Mouse (Mus musculus): Measurements from ENCODE around the gene Wdr86. TPM values are rescaled to one million over a fixed set of nuclear protein-coding genes. Genes with fewer than 3 reads are reported as not detected.

The Wdr86 gene
- polyA plus RNA-seq, 1 experiment from 2014 or later, result 4.9 TPM

DNA sequence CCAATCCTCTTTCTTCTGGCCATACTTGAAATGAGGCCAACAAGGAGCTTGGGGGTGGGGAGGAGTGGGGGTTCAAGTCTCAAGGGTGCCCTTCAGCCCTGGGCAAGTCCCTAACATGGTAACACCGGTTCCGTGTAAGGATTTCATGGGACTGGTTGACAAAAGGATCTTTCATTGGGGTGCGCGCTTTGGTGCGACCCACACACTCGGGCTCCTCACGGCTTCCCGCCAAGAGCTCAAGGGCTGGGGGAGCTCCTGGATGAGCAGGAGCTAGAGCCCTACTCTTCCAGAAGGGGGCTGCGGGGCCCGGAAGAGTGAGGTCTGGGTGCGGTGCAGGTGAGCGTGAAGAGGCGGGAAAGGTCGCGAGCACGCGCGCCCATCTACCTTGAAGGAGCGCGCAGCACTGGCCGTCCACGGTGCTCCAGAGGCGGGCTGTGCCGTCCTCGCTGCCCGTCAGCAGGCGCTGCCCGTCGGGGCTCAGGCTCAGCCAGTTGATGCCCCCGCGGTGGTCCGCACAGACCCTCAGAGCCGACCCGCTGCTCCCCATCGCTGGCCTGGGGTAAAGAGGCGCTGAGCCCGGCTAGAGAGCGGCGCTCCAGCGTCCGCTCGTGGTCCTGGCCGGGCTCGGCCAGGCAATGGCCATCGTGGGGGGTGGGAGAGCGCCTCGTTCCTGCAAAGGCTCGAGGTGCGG, 585 bp downstream of the Wdr86 start:
- peak overlapping the region; percentile 45 for H3K9ac ChIP-seq (replicated peaks)
- peaks cover 43% of the 10 kb centered on the region for H3K27me3 ChIP-seq
- no peak for ATAC-seq
- peaks cover 31% of the 10 kb centered on the region for H3K4me1 ChIP-seq (replicated peaks)
- WGBS, result 2% methylated on average over 49 of the region's 49 CpGs
- H3K9me3 ChIP-seq, result no peaks in the 10 kb centered on the region
- H3K4me3 ChIP-seq (replicated peaks), result peak overlapping the region; percentile 33
- H3K4me2 ChIP-seq (replicated peaks), result peak overlapping the region; percentile 56
- H3K36me3 ChIP-seq, result no peaks in the 10 kb centered on the region
- no peak overlapping the region for H3K27ac ChIP-seq

- Histone ChIP-seq H3K9me3 (no peaks in the 10 kb centered on the region), H3K27ac (no peak overlapping the region), H3K9ac (replicated peaks) (no peak overlapping the region), H3K4me2 (replicated peaks) (no peak overlapping the region), H3K27me3 (peaks cover 42% of the 10 kb centered on the region), H3K4me1 (replicated peaks) (peaks cover 28% of the 10 kb centered on the region), H3K4me3 (replicated peaks) (no peak overlapping the region), H3K36me3 (no peaks in the 10 kb centered on the region)
- WGBS, result 78% methylated on average over 12 of the region's 12 CpGs
- ATAC-seq, result no peak
These were observed 3.4 kb downstream of the Wdr86 start for GRCm38 (mm10) chr5:24726901-24727836.

DNA sequence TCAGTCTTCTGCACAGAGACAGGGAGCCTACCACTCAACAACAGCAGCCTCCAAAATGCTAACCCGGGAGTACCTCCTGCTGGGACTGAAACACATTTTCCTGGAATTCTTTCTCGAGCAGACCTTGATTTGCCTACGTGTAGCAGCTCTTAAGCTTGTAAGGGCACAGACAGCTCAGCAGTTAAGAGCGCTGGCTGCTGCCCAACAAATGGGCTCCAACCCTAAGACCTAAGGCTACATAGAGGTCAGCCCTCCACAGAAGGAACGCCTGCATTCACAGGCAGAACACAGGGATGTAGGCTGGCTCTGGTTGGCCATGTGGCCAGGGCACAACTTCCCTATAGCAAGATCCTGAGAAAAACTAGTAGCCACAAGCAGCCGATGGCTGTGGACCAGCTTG, 4.6 kb downstream of the Wdr86 start:
- Histone ChIP-seq H3K27ac (no peak overlapping the region), H3K4me1 (replicated peaks) (peaks cover 26% of the 10 kb centered on the region), H3K9ac (replicated peaks) (no peak overlapping the region), H3K27me3 (peaks cover 29% of the 10 kb centered on the region), H3K36me3 (no peaks in the 10 kb centered on the region), H3K4me2 (replicated peaks) (no peak overlapping the region), H3K4me3 (replicated peaks) (no peak overlapping the region), H3K9me3 (no peaks in the 10 kb centered on the region)
- 84% methylated on average over 6 of the region's 6 CpGs for whole genome bisulfite sequencing
- ATAC-seq, result no peak

DNA sequence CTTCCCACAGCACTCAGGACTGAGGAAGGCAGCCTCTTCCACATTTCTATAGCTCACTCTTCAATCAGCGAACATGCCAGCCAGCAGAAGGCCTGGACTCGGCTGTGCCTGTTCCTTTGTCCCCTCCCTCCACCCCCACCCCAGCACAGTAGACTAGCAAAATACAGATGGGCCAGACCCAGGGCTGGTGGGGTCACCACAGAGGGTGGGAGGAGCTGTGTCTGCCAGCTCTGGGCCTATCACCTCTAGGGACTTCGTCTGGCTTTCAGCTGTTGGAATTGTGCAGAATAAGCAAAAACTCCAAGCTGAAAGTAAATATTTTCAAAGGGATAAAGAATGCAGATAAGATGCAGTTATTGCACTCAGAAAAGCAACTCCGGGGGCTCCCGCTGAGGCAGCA, 5.7 kb downstream of the Wdr86 start:
- 61% methylated on average over 5 of the region's 5 CpGs for WGBS
- Histone ChIP-seq H3K4me1 (replicated peaks) (peaks cover 15% of the 10 kb centered on the region), H3K36me3 (no peaks in the 10 kb centered on the region), H3K27ac (no peak overlapping the region), H3K4me2 (replicated peaks) (no peak overlapping the region), H3K9me3 (no peaks in the 10 kb centered on the region), H3K9ac (replicated peaks) (no peak overlapping the region), H3K27me3 (peaks cover 18% of the 10 kb centered on the region), H3K4me3 (replicated peaks) (no peak overlapping the region)
- peak; percentile 50; the same call in 1 of the 2 replicates for ATAC-seq

DNA sequence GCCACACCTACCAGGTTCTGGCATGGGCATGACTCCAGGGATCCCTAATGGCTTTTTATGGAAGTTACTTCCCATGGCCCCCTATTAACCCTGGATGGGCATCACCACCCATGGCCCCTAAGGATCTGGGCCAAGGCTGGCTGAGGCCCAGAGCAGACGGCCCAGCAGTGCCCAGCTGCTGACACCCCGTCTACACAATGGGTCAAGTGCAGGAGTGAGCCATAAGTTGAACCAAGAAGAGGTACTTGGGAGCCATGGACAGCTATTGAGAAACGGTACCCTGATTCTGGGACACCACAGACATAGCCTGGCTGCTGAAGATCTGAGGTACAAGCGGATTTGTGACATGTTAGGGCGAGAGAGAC, 6.3 kb downstream of the Wdr86 start:
- Histone ChIP-seq H3K27ac (no peak overlapping the region), H3K27me3 (peaks cover 13% of the 10 kb centered on the region), H3K9ac (replicated peaks) (no peak overlapping the region), H3K4me2 (replicated peaks) (no peak overlapping the region), H3K36me3 (no peaks in the 10 kb centered on the region), H3K9me3 (no peaks in the 10 kb centered on the region), H3K4me3 (replicated peaks) (no peak overlapping the region), H3K4me1 (replicated peaks) (peaks cover 13% of the 10 kb centered on the region; the same call in 1 of the 2 replicates)
- WGBS, result 81% methylated on average over 5 of the region's 5 CpGs
- ATAC-seq, result no peak

DNA sequence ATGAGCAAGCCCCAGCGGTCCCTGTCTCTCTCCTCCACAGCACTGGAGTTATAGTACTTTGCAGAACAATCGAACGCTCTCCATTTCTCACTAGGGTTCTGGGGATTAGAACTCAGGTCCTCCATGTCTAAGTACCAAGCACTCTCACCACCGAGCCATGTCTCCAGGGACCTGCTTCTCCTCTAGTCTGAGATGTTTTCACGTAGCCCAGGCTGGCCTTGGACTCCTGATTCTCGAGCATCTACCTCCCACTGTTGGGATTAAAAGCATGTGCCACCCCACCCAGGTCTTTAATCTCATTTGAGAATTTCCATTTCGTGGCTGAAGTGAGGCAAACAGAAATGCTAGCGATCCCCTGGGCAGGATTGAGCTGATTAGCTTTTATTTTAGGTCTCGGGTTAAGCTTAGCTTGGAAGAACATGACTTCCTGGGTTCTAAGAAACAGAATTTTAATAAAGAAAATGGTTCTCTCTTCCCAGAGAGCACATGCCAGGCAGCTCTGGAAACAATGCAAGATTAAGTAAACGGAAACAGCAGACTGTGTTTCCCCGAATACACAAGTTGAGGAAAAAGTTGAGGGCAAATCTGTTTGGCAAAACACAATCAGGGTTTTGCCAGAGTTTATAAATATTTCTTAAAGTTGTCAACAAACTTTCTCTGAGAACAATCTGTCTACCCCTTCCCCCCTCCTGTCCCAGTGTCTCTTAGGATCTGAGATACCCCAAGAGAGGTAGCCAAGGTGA, 6.8 kb downstream of the Wdr86 start:
- WGBS, result 60% methylated on average over 11 of the region's 11 CpGs

GRCm38 (mm10) chr5:24719852-24720251, 10.7 kb downstream of the Wdr86 start:
- H3K27ac ChIP-seq, result no peak overlapping the region
- no peak for ATAC-seq
- no peaks in the 10 kb centered on the region for H3K36me3 ChIP-seq
- peaks cover 9% of the 10 kb centered on the region; the same call in 1 of the 2 replicates for H3K4me1 ChIP-seq (replicated peaks)
- H3K9ac ChIP-seq (replicated peaks), result no peak overlapping the region
- H3K27me3 ChIP-seq, result no peaks in the 10 kb centered on the region
- no peak overlapping the region for H3K4me3 ChIP-seq (replicated peaks)
- H3K4me2 ChIP-seq (replicated peaks), result no peak overlapping the region
- 90% methylated on average over 3 of the region's 3 CpGs for WGBS
- no peaks in the 10 kb centered on the region for H3K9me3 ChIP-seq

More for the DNA sequence above, 6.8 kb downstream of the Wdr86 start:
- H3K36me3 ChIP-seq, result no peaks in the 10 kb centered on the region
- H3K9ac ChIP-seq (replicated peaks), result no peak overlapping the region
- H3K27ac ChIP-seq, result no peak overlapping the region
- no peak overlapping the region for H3K4me2 ChIP-seq (replicated peaks)
- no peak overlapping the region for H3K4me3 ChIP-seq (replicated peaks)
- H3K27me3 ChIP-seq, result peaks cover 8% of the 10 kb centered on the region; the same call in 1 of the 2 replicates
- no peak for ATAC-seq
- peaks cover 13% of the 10 kb centered on the region; the same call in 1 of the 2 replicates for H3K4me1 ChIP-seq (replicated peaks)
- no peaks in the 10 kb centered on the region for H3K9me3 ChIP-seq

DNA sequence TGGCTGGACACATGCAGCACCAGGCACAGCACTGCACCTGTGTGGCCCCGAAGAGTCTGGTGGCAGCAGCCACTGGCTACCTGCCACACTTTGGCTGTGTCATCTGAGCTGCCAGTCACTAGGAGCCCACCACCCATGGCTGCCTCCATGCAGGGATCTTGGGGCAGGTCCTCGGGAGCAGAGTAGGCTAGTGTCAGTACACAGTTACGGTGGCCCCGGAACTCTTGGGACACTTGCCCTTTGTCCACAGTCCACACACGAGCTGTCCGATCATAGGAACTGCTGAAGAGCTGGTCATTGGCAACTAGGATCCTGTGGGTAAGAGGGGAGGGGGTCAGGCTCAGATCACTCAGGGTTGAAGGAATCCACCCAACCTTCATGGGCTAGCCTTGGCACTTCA, 12.5 kb downstream of the Wdr86 start:
- WGBS, result 94% methylated on average over 6 of the region's 6 CpGs
- Histone ChIP-seq H3K4me3 (replicated peaks) (no peak overlapping the region), H3K4me2 (replicated peaks) (no peak overlapping the region), H3K27ac (no peak overlapping the region), H3K9me3 (no peaks in the 10 kb centered on the region), H3K27me3 (no peaks in the 10 kb centered on the region), H3K9ac (replicated peaks) (no peak overlapping the region), H3K4me1 (replicated peaks) (no peaks in the 10 kb centered on the region), H3K36me3 (no peaks in the 10 kb centered on the region)
- ATAC-seq, result no peak

- ATAC-seq, result no peak
- H3K9ac ChIP-seq (replicated peaks), result no peak overlapping the region
- WGBS, result 90% methylated on average over 6 of the region's 6 CpGs
- no peaks in the 10 kb centered on the region for H3K27me3 ChIP-seq
- H3K4me3 ChIP-seq (replicated peaks), result no peak overlapping the region
- H3K4me2 ChIP-seq (replicated peaks), result no peak overlapping the region
- H3K27ac ChIP-seq, result no peak overlapping the region
- H3K36me3 ChIP-seq, result peaks cover 30% of the 10 kb centered on the region
- H3K4me1 ChIP-seq (replicated peaks), result no peaks in the 10 kb centered on the region
- H3K9me3 ChIP-seq, result no peaks in the 10 kb centered on the region
These were observed 16.5 kb downstream of the Wdr86 start for GRCm38 (mm10) chr5:24713987-24714386.

DNA sequence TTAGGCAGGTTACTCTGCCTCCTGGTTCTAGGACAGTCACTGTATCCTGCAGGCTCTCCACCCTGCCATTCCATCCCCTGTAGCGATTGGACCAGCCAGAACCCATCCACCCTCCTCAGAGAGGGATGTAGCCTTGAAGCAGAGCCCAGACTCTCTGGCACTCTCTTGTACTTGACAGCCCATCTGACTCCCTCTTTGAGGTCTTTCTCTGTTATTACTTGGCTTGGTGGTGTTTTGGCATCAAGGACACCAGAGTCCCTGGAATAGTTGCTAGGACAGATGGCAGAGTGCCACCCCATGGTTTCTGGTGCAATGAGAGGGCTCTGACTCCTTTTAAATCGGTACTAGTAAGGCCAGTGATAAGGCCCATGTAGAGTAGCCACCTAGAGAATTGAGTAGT, 17.3 kb downstream of the Wdr86 start:
- no peak overlapping the region for H3K9ac ChIP-seq (replicated peaks)
- no peak overlapping the region for H3K4me3 ChIP-seq (replicated peaks)
- H3K4me1 ChIP-seq (replicated peaks), result no peaks in the 10 kb centered on the region
- no peak overlapping the region for H3K27ac ChIP-seq
- H3K4me2 ChIP-seq (replicated peaks), result no peak overlapping the region
- 85% methylated on average over 2 of the region's 2 CpGs for WGBS
- H3K36me3 ChIP-seq, result peaks cover 38% of the 10 kb centered on the region
- H3K9me3 ChIP-seq, result no peaks in the 10 kb centered on the region
- no peaks in the 10 kb centered on the region for H3K27me3 ChIP-seq
- no peak for ATAC-seq

DNA sequence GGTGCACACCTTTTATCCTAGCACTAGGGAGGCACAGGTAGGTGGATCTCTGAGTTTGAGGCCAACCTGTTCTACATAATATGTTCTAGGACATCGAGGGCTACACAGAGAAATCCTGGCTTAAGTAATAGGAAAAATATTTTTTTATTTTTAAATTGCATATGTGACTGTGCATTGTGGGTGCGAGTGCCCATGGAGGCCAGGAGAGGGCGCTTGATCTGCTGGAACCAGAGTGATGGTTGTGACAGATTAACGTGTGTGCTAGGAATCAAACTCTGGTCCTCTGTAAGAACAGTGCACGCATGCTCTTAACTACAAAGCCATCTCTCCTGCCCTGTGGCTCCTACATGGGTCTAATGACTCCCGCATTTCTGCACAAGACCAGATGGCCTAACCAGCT, 18.9 kb downstream of the Wdr86 start:
- H3K4me3 ChIP-seq (replicated peaks), result no peak overlapping the region
- no peak overlapping the region for H3K9ac ChIP-seq (replicated peaks)
- no peaks in the 10 kb centered on the region for H3K9me3 ChIP-seq
- H3K27ac ChIP-seq, result no peak overlapping the region
- no peaks in the 10 kb centered on the region for H3K27me3 ChIP-seq
- ATAC-seq, result no peak
- H3K36me3 ChIP-seq, result peaks cover 54% of the 10 kb centered on the region
- no peak overlapping the region for H3K4me2 ChIP-seq (replicated peaks)
- 93% methylated on average over 6 of the region's 6 CpGs for WGBS
- no peaks in the 10 kb centered on the region for H3K4me1 ChIP-seq (replicated peaks)

GRCm38 (mm10) chr5:24709962-24710361, 20.6 kb downstream of the Wdr86 start:
- H3K36me3 ChIP-seq, result peaks cover 71% of the 10 kb centered on the region
- no peaks in the 10 kb centered on the region for H3K4me1 ChIP-seq (replicated peaks)
- H3K4me3 ChIP-seq (replicated peaks), result no peak overlapping the region
- 76% methylated on average over 2 of the region's 2 CpGs for WGBS
- H3K4me2 ChIP-seq (replicated peaks), result no peak overlapping the region
- no peaks in the 10 kb centered on the region for H3K9me3 ChIP-seq
- no peak for ATAC-seq
- no peaks in the 10 kb centered on the region for H3K27me3 ChIP-seq
- H3K9ac ChIP-seq (replicated peaks), result no peak overlapping the region
- no peak overlapping the region for H3K27ac ChIP-seq

All from midbrain, embryonic 13.5 days (tissue).